Mouse (Mus musculus) retina, postnatal 7 days (tissue): ENCODE measurements around the gene Kif18b.

Experiments
- DNase-seq: peaks from one replicate; pipeline ENCODE4 v3.0.0-alpha.2; 2012; ENCODE audit warnings: low read depth, low spot score

Gene Kif18b

DNA sequence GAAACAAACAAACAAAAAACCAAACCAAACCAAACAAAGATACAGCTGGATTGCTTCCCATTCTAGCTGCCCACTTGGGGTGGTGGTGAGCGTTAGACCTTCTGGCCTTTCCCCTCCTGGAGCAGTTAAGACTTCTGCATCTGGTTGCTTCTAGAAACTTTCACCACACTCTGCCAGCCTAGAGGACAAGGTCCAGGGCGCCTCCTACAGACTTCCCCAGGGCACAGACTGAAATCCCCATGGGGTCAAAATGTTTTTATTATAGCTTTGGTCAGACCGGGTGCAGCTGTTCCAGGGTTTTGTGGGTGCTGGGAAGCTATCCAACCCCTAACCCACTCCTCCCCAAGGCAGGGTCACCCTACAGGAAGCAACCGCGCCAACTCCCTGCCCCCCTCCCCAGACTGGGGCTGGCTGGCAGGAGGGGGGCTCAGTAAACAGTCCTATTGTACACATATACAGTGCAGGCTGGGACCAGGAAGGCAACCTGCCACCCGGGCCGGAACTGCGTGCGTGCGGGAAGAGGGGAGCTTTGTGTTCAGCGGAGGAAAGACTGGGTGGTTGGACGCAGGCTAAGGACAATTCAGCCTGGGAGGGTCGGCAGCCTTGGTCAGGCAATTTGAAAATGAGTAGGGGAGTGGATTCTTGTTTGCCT lies 14.2 kb upstream of the Kif18b start:
- DNase-seq: no peak

DNA sequence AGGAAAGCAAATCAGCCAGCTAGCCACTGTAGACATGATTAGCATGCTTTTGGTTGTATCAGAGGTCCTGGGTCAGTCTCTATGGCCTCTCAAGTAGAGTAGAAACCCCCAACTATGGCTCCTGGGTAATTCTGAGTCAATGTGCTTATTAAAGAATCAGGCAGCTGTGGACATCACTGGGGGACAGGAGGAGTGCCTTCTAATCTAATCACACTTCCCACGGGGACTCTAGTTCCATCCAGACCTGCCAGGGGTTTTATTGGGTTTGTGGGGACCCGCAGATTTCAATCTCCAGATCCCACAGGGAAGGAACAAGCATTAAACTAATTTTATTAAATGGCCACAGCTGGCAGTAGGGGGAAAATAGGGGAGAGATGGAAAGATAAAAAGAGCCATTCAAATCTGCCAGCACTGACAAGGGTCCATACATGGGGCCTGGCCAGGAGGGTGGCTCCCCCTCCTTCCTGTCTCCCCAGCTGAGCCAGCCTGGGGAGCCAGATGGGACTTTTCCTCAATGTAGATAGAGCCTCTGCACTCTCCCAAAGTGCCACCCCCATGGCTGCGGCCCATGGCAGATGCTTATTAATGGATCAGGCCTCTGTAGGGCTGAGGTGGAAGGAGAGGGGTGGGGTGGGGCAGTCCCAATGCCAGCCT lies 12.7 kb upstream of the Kif18b start:
- no peak for DNase-seq

DNA sequence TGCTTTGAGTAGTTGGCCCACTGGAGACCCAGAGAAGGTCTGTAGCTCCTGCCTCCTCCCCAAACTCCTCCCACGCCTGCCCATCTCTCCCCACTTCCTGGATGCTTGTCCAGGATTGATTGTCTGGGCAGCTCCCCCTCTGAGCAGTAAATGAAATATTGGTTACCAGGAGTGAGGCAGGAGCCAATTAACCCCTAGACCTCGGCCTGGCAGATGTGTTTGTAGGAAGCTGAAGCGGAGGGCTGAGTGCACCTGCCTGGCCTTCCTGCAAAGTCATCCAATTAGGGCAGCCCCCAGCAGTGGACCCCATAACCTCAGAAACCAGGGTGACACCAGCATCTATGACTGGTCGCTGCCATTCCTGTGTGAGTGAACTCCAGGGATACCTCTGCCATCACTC lies 11.3 kb upstream of the Kif18b start:
- no peak for DNase-seq

DNA sequence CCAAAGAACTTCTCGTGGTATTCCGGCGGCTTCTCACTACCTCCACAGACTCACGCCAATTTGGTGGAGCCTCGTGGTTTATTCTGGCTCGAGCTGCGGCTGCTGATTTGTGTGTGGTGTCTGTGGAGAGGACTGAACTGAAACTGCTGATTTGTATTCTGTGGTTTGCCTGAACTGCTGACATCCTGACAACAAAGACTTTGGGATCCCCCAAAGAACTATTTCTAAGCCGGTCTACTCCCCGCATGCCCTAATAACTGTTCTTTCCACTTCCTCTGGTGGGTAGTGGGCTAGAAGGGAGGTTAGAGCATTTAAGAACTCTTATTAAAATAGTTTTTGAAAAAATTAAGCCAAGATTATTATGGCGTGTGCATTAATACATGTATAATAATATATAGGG lies 5.7 kb upstream of the Kif18b start:
- DNase-seq: no peak

DNA sequence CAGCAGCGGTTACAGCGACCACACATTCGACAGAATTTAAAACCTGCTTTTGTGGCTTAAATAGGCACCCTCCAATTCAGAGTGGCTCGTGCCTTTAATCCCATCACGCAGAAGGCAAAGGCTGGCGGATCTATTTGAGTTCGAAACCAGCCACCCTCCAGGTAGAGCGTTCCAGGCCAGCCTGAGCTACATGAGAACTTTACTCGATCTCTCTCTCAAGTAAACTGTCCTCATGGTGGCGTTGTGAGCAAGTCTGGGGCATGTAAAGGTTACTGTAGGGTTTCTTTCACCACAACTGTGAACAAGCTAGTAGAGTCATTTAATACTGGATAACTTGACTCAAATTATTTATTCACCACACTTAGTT lies 410 bp upstream of the Kif18b start:
- no peak for DNase-seq

DNA sequence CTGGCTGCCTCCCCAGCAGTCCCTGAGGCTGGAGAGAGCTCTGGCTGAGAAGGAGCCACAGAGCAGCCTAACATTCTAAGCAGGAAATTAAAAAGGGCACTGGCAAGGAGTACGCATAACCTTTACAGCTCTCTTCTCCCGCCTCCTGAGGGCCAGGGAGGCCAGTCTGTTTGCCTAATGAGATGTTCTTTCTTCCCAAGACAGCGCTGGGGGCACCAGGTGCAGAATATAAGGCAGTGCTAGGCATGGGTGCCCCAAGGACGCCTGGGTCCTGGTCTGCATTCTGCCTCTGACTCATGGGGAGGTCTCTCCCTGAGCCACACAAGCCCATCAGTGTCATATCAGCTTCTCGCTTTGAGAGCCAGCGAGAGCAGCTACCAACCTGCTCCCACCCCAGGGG lies 3.4 kb downstream of the Kif18b start:
- DNase-seq: no peak

DNA sequence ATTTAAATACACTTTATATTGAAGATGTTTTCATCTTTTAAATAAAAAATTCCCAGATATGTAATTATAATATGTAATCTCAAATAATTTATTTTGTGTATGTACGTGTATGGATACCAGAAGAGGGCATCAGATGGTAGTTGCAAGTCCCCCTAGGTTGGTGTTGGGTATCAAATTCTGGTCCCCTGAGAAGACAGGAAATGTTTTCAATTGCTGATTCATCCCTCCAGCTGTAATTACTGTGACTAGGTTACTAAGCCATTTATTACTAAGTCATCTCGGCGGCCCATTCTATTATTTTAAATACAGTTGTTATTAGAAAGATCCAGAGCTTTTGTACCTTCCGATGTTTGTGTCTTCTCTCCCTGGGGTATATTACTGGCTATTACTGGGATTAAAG lies 6.8 kb downstream of the Kif18b start:
- DNase-seq: no peak

DNA sequence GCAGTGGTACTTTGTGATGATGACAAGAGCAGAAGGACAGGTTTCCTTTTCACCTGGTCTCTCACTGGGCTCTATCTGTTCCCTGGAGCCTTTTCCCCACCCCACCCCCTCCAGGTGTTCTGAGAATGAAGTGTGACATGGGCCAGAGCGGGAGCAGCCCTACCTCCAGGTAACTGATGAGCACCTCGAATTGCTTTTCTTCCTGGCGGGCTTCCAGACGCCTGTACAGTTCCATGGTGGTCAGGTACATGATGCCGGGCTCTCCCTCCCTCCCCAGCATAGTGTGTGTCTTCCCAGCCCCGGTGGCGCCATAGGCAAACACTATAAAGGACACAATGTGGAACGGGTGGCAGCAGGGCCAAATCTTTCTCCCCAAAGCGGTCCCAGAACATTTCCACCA lies 9.5 kb downstream of the Kif18b start:
- DNase-seq: no peak

DNA sequence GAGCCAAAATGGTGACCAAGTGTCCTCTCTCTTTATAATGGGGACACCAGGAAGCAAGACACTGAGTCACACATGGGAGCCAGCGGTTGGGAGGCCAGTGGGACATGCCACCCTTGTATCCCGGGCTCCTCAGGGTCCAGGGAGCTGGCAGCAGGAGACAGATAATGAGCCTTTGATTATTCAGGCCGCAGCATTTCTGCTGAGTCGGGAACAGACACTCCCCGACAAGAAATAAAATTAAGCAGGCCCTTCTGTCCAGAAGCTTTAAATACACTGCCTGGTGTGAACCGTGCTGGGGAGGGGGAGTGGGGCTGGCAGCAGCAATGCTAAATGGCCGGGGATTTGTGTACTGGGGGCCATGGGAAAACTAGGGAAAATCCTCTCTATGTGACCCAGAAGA lies 13.5 kb downstream of the Kif18b start:
- no peak for DNase-seq

DNA sequence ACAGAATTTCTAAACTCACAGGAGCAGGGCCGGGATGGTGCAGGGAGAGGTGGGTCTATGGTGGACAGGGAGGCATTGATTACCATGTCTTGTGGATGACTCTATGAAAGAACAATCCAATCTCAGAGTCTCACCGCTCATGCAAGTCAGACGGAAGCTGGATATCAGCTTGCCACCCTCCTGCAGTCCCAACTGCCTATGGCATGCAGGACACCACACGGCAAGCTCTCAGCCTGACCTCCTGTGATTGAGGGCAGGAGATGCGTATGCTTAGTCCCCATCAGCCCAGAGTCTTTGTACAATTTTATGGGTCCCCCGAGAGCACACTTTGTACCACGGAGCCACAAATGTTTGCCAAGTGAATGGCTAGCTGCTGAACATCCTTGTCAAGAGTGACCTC lies 21.3 kb downstream of the Kif18b start:
- no peak for DNase-seq

DNA sequence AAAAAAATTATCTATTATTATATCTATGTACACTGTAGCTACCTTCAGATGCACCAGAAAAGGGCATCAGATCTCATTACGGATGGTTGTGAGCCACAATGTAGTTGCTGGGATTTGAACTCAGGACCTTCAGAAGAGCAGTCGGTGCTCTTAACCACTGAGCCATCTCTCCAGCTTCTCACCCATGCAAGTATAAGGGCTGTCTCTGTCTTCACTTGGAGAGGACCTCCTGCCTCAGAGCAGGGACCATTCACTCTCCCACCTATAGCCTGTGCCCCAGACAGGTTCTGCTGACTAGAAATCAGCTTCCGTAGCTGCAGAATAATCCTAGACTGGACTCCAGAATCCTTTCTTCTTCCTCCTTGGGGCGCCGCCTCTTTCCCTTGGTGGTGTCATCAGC lies 22.8 kb downstream of the Kif18b start:
- DNase-seq: no peak

DNA sequence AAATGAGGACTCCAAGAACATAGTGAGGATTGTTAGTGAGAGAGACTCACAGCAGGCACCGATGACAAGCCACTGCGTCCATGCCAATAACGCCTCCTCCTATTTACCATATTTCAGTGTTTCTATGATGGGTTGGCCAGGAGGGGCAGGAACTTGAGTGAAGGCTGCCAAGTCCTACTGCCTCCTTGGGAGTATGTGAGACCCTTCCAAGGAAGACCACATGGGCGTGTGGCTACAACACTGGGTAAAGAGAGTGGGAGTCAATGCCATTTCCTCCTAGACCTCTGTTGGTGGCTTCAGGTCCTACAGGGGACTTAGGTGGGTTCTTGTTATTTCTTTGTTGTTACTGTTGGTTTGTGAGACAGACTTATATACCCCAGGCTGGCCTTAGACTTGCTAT lies 23.7 kb downstream of the Kif18b start:
- DNase-seq: no peak

DNA sequence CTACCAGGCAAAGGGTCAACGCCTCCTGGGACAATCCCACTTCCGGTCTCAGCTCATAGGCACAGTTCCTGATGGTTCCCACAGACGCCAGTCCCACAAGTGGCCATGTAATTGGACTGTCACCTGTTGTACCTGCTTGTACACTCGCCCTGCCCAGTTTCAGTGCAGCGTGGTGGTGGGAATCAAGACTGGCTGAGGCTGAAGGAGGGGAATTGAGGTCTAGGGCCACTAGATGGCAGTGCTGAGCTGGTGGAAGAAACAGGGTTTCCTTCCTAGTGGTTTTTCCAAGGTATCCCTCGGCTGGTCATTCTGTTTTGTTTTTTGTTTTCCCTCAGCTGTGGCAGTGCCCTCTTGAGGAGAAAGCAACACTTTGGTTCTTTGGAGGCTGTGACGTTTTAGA lies 24.2 kb downstream of the Kif18b start, which contains the start of gene Gfap:
Gene Gfap (minus strand): TSS at position 150 of the 400 bp plus-strand sequence.
- DNase-seq: peak; percentile 75

DNA sequence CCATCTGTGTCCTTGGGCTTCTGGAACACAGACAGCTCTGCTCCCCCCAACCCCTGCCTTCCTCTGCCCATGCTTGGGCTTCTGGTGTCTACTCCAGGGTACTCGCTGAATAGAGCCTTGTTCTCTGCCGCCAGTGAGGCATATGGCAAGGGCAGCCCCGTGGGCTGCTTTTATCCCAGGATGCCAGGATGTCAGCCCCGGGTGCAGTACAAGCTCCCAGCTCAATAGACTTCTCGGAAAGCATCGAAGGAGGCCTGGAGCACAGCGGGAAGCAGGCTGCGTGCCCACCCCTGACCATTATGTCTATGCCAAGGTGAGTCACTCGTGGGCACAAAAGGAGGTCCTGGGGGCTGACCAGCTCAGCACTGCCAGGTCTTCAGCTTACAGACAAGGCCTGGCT lies 26.5 kb downstream of the Kif18b start:
- DNase-seq: no peak

DNA sequence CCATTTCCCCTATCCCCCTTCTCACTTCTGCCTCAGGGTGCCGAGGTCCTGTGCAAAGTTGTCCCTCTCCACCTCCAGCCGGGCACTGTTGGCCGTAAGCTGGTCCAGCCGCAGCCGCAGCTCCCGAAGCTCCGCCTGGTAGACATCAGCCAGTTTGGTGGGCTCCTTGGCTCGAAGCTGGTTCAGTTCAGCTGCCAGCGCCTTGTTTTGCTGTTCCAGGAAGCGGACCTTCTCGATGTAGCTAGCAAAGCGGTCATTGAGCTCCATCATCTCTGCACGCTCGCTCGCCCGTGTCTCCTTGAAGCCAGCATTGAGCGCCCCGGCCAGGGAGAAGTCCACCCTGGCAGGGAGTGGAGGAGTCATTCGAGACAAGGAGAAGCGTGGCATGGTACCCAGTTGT lies 28.3 kb downstream of the Kif18b start:
- no peak for DNase-seq

DNA sequence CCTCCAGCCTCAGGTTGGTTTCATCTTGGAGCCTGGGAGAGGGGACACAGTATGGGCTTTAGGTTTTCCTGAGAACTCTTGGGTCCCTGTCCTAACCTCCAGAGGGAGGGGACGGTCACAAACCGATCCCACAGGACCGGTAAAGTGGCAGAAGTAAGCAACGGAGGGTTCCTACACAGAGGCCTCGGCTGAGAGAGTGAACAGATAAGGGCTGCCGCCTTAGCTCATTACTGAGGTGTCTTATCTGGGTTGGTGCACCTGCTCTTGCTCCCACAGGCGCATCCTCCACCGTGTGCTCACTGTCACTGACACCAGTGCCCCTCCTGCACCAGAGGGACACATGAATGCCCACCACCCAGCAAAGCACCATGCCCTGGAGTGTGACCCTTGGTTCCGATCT lies 29.1 kb downstream of the Kif18b start:
- DNase-seq: no peak

DNA sequence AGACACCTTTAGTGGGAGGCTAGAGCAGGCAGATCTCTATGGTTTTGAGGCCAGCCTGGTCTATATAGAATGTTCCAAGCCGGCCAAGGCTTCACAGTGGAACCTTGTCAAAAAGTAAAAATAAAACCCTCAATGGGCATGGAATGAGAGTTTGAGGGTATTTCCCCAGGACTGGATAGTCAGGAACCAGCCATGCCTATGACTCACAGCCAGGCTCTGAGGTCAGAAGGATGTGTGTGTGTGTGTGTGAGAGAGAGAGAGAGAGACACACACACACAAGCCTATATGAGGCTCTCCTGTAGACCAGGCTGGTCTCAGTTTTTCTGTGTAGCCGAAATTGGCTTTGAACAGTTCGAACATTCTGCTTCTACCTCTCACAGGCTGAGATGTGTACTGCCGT lies 30.2 kb downstream of the Kif18b start:
- no peak for DNase-seq

DNA sequence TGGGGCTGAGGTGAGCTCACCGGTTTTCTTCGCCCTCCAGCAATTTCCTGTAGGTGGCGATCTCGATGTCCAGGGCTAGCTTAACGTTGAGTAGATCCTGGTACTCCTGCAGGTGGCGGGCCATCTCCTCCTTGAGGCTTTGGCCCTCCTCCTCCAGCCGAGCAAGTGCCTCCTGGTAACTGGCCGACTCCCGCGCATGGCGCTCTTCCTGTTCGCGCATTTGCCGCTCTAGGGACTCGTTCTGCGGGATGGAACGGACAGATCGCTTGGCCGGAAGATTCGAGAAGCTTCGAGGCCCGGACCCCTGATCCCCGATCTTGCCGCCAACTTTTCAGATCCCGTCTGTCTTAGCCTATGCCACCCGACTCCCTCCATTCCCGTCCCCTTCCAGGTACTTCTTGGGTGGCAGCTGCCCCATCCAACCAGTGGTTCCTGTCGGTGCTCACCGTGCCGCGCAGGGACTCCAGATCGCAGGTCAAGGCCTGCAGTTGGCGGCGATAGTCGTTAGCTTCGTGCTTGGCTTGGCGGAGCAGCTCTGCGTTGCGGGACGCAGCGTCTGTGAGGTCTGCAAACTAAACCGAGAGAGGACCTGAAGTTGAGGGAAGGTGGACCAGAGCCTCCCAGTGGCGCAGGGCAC lies 31.8 kb downstream of the Kif18b start:
- no peak for DNase-seq

DNA sequence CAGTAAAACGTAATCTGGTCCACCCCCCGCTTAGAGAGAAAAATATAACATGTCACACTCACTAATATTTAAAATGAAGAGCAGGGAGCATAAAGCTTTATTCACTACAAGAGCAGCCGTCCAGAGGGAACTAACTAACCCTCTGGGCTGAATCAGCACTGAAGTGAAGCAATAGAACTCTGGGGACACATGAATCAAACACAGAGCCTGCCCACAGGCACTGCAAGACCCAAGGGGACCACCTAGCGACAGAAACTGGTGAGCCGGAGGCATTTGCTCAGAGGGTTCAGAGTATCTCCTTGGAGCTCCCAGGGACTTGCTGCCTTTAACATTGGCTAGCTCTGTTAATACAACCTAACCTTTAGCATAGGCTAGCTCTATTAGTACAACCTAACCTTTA lies 34.8 kb downstream of the Kif18b start:
- DNase-seq: no peak

DNA sequence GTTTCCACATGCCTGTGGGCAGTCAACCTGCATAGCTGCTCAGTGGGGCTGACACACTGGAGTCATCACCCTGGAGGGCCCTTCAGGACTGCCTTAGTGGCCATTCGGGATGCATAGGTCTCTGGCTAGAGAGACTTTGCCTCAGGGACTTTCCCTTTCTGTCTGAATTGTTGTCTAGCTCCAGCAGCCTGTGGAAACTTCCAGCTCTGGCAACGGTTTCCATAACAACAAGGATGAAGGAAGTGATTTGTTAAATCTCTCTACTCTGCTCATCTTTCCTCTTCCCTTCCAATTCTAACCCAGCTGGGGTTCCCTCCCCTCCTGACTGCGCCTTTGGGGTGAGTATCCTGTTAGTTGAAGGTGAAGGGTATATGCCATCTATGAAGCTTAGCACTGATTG lies 36.8 kb downstream of the Kif18b start:
- no peak for DNase-seq

DNA sequence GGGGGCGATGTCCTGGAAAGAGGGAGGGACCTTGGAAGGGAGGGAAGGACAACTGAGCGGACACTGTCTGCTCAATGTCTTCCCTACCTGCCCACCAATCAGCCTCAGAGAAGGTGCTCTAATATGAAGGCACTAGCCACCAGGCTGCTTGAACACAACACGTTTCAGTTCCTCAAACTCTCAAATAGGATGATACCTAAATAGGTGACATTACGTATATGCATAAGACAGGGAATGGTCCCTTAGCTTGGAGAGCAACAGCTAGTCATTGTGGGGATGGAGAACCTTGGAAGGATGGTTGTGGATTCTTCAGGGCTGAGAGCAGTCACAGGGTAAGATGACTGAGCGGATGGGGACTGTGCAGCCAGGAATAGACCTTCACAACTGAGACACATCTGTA lies 37.5 kb downstream of the Kif18b start:
- DNase-seq: no peak

DNA sequence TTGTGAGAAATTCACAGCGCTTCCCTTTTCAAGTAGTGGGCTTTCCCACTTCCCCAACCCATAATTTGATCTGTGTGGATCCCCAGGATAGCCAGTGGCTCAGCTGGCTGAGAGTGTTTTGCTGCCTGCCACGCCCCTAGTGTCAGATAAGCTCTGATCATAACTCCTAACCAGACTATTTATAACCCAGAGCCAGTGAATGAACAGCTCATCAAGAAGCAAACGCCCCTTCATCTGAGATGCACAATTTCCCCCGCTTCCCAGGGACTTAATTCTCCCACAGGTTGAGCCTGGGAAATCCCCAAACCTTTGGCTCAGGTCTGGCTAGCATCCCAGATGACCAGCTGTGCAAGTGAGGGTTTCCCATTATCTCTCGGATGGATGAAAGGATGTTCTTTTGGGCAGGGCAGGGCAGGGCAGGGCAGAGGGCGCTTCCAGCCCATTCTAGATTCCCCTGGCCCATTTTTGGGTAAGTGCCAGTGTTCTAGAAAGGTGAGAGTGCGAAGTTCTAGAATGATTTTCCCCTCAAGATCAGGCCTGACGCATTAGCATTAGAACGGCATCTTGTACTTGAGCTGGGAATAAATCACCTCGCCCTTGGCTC lies 40.2 kb downstream of the Kif18b start, which contains the start of gene Fam187a:
Gene Fam187a (plus strand): TSS at position 554 of the 604 bp plus-strand sequence.
- DNase-seq: no peak
